Mouse (Mus musculus) midbrain, embryonic 11.5 days (tissue): ENCODE results near the gene Cyp1b1. TPM values are rescaled to one million over a fixed set of nuclear protein-coding genes. Genes with fewer than 3 reads are reported as not detected.
A peak's percentile ranks its signal among the peaks of the same experiment; 100 is the strongest.

Experiments used
- ATAC-seq: fragments of 200-750 bp; cut with Nextera tagmentation; 2 replicates; pipeline ENCODE4 v1.8.0; 2017; ENCODE audit warnings: moderate TSS enrichment, moderate library complexity; ENCODE audit not compliant: low FRiP score
- DNase-seq: peaks from one replicate; pipeline ENCODE4 v3.0.0; 2015; ENCODE audit warnings: low spot score; ENCODE audit errors: missing footprints
- H3K27ac ChIP-seq: fragments of 300-500 bp; sonication (generic); 2 replicates; pipeline ENCODE4 v1.5.1; 2014; ENCODE audit warnings: low read depth, low read length
- H3K27me3 ChIP-seq: fragments of 300-500 bp; sonication (generic); 2 replicates; pipeline ENCODE4 v1.6.1; 2014; ENCODE audit warnings: mild to moderate bottlenecking, low read length, moderate library complexity, mixed read lengths; ENCODE audit not compliant: control insufficient read depth, insufficient read depth
- H3K36me3 ChIP-seq: fragments of 300-500 bp; sonication (generic); 2 replicates; pipeline ENCODE4 v1.6.1; 2014; ENCODE audit warnings: mild to moderate bottlenecking, low read length, moderate library complexity, mixed read lengths; ENCODE audit not compliant: control insufficient read depth, insufficient read depth
- H3K4me1 ChIP-seq: fragments of 300-500 bp; sonication (generic); 2 replicates; pipeline ENCODE4 v1.6.1; 2014; ENCODE audit warnings: low read length; ENCODE audit not compliant: control insufficient read depth, insufficient read depth
- H3K4me2 ChIP-seq: fragments of 300-500 bp; sonication (generic); 2 replicates; pipeline ENCODE4 v1.6.1; 2014; ENCODE audit warnings: mild to moderate bottlenecking, moderate library complexity
- H3K4me3 ChIP-seq: fragments of 300-500 bp; sonication (generic); 2 replicates; pipeline ENCODE4 v1.5.1; 2014; ENCODE audit warnings: low read depth, low read length
- H3K9ac ChIP-seq: fragments of 300-500 bp; sonication (generic); 2 replicates; pipeline ENCODE4 v1.6.1; 2014; ENCODE audit warnings: low read length
- H3K9me3 ChIP-seq: fragments of 300-500 bp; sonication (generic); 2 replicates; pipeline ENCODE4 v1.6.1; 2016; ENCODE audit warnings: low read length; ENCODE audit not compliant: control insufficient read depth
- WGBS: fragments of 180-500 bp; shearing (Covaris S2); extraction: QIAGEN DNeasy Blood & Tissue Kit; methylation state at CpG from one replicate; pipeline ENCODE4 v1.1.7; 2014; 5-methylcytosine and 5-hydroxymethylcytosine counted together
- polyA plus RNA-seq: library from polyadenylated mRNA; unstranded; fragments of >200 nt; fragmentation: Nextera tagmentation; extraction: Ambion mirVana; gene quantifications from 2 replicates; pipeline ENCODE4 v1.2.1, GENCODE M21; 2014

Gene Cyp1b1
- polyA plus RNA-seq, 1 experiment from 2014 or later = 1.9 TPM

DNA sequence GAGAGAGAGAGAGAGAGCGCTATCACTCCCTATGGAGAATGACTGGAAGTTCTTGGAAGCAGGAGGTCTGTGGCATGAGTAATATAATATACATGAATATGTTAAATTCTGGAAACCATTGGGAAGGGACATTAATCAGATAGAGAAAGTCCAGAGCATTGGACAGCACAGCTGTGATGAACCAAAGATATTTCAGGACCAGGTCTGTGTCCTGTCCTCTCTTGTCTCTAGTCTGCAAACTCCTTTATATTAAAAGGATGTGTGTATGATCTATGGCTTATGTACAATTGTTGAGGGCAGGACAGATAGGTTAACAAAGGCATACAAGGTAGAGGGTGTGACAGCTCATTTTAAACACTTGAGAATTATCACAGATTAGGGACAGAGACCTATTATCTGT is 28.6 kb upstream of the Cyp1b1 start:
- DNase-seq (no peak), ATAC-seq (no peak)
- Histone ChIP-seq H3K4me1 (peaks cover 4% of the 10 kb centered on the region; the same call in 1 of the 2 replicates), H3K36me3 (no peaks in the 10 kb centered on the region), H3K9me3 (no peaks in the 10 kb centered on the region), H3K27ac (no peak overlapping the region), H3K4me2 (no peak overlapping the region), H3K9ac (no peak overlapping the region), H3K27me3 (no peaks in the 10 kb centered on the region), H3K4me3 (no peak overlapping the region)
- WGBS = 100% methylated on average over 1 of the region's 1 CpGs

DNA sequence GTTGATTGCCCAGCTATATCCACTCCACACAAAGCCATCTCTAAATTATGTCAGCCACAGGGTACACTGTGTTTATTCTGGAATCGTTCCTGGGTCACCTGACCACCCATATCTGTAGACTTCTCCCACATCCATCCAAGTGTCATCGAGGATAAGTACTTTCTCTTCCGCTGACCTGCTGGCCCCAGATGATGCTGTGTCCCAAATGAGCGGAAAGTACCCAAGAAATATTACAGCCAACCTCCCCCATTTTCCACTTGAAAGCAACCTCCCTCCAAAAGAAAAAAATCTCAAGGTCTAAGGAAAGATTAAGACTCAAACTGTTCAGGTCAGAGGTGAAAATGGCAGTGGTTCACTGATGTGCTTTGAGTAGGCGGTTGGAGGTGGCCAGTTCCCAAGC is 27.8 kb upstream of the Cyp1b1 start:
- Histone ChIP-seq H3K4me1 (peaks cover 7% of the 10 kb centered on the region; the same call in 1 of the 2 replicates), H3K9ac (no peak overlapping the region), H3K4me2 (no peak overlapping the region), H3K27ac (no peak overlapping the region), H3K9me3 (no peaks in the 10 kb centered on the region), H3K4me3 (no peak overlapping the region), H3K27me3 (no peaks in the 10 kb centered on the region), H3K36me3 (no peaks in the 10 kb centered on the region)
- DNase-seq = no peak
- 85% methylated on average over 5 of the region's 5 CpGs for WGBS
- ATAC-seq = no peak

DNA sequence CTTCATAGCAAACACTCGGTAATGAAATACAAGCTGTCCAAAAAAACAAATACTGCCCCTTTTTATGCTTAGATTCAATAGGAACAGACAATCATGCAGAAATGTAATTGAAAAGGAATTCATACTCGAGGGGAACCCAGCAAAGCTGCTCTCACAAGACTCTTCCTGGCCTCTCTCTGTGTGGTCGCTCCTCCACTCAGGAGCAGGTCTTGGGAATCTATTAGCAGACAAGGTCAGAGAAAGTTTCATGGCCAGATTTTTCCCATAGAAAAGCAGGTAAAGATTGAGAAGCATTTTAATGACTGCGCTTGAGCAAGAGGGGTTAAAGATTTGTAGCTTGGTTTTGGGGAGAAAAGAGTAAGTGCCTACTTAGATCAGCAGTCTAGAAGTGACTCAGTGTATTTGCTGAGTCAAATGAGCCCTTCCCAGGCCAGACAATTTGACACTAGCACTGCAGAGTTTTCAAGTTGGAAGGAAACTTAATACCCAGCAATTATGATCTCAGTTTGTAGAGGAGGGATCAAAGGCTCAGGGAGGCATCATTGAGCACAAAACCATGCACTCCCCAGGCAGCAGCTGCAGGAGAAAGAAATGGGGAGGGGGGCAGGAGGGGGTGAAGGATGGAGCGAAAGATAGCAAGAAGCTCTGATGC is 24.1 kb upstream of the Cyp1b1 start:
- no peak overlapping the region for H3K4me2 ChIP-seq
- 67% methylated on average over 5 of the region's 5 CpGs for WGBS
- 0 out of 2 replicates have a peak, but pooled peaks cover 3% of the 10 kb centered on the region for H3K4me1 ChIP-seq
- DNase-seq (no peak), ATAC-seq (no peak)
- H3K4me3 ChIP-seq = no peak overlapping the region
- H3K9me3 ChIP-seq = no peaks in the 10 kb centered on the region
- no peak overlapping the region for H3K27ac ChIP-seq
- no peaks in the 10 kb centered on the region for H3K36me3 ChIP-seq
- no peak overlapping the region for H3K9ac ChIP-seq
- no peaks in the 10 kb centered on the region for H3K27me3 ChIP-seq

DNA sequence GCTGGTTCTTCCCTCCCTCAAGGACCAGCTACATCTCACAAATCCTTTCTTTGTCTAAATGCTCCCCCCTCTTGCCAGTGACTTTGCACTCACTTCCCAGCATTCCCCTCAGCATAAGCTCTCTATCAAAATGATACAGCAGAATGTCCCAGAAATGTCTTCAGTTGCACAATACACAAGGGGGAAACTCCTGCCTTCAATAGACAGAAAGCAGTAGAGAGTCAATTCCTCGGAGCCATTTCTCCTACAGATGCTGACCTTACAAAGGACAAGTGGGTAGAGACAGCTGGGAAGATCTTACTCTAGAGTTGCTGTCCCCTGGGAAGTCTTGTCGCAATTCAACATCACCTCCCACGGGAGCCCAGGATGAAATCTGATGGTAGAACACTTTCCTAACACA is 22.7 kb upstream of the Cyp1b1 start:
- no peaks in the 10 kb centered on the region for H3K36me3 ChIP-seq
- no peaks in the 10 kb centered on the region for H3K9me3 ChIP-seq
- DNase-seq = no peak
- no peak overlapping the region for H3K9ac ChIP-seq
- ATAC-seq = no peak
- H3K4me2 ChIP-seq = no peak overlapping the region
- H3K27me3 ChIP-seq = no peaks in the 10 kb centered on the region
- H3K27ac ChIP-seq = no peak overlapping the region
- H3K4me1 ChIP-seq = peaks cover 13% of the 10 kb centered on the region
- H3K4me3 ChIP-seq = no peak overlapping the region
- 88% methylated on average over 3 of the region's 3 CpGs for WGBS

GRCm38 (mm10) chr17:79733039-79733438 is 18.2 kb upstream of the Cyp1b1 start:
- Histone ChIP-seq H3K9ac (no peak overlapping the region), H3K4me2 (no peak overlapping the region), H3K4me1 (peaks cover 12% of the 10 kb centered on the region), H3K27ac (no peak overlapping the region), H3K36me3 (no peaks in the 10 kb centered on the region), H3K27me3 (no peaks in the 10 kb centered on the region), H3K9me3 (no peaks in the 10 kb centered on the region), H3K4me3 (no peak overlapping the region)
- ATAC-seq (peak; percentile 50; the same call in 1 of the 2 replicates), DNase-seq (no peak)
- WGBS = 35% methylated on average over 4 of the region's 4 CpGs

- no peaks in the 10 kb centered on the region for H3K27me3 ChIP-seq
- no peaks in the 10 kb centered on the region for H3K36me3 ChIP-seq
- DNase-seq (peak; percentile 68), ATAC-seq (no peak)
- H3K9me3 ChIP-seq = no peaks in the 10 kb centered on the region
- no peak overlapping the region for H3K4me2 ChIP-seq
- 81% methylated on average over 8 of the region's 8 CpGs for WGBS
- peaks cover 12% of the 10 kb centered on the region for H3K4me1 ChIP-seq
- no peak overlapping the region for H3K9ac ChIP-seq
- no peak overlapping the region for H3K4me3 ChIP-seq
- no peak overlapping the region for H3K27ac ChIP-seq
These were observed 16.1 kb upstream of the Cyp1b1 start for GRCm38 (mm10) chr17:79730988-79731387.

DNA sequence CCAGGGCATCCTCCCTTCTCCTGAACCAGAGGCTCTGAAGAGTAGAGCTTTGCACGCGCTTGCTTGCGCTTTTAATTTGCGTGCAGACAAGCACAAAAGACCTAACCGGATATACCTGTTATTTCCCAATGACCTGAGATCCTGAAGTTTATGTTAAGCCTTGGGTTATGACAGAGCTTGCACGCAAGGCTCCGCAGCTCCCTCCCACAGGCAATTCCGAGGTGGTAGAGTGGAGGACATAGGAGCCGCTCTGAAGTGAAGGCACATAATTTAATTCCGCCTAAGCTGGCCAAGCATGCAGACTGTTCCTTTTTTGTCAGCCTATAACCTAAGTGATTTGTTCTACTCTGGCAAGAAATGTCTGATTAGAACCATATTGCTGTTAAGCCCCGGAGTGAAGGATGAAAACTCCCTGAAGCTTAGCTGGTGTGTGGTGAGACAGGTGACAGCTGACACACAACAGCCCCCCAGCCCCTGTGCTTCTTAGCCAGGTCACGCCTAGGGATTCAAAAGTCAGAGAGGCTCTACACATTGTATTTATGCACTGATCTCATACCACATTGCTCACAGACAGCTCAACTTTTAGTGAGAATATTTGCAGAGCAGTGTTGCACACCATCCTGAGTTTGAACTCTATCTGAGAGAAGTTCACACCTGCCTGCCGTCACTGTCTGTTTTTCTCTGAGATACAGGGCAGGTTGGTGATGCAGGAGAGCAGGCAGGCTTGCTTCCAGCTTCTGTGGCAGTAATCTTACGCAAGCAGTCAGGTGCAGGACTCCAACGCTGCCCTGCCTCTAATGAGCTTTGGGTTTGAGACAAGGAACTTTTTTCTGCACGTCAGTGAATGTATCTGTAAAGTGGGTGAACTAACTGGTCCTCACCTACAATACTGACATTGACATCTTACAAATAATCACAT is 14.0 kb upstream of the Cyp1b1 start:
- no peaks in the 10 kb centered on the region for H3K36me3 ChIP-seq
- H3K9me3 ChIP-seq = no peaks in the 10 kb centered on the region
- H3K4me3 ChIP-seq = no peak overlapping the region
- no peak for DNase-seq
- H3K4me2 ChIP-seq = 0 out of 2 replicates have a peak overlapping the region, but pooled peaks have one; percentile 2
- no peak overlapping the region for H3K27ac ChIP-seq
- H3K9ac ChIP-seq = no peak overlapping the region
- no peak for ATAC-seq
- WGBS = 36% methylated on average over 16 of the region's 16 CpGs
- no peaks in the 10 kb centered on the region for H3K27me3 ChIP-seq
- peaks cover 12% of the 10 kb centered on the region for H3K4me1 ChIP-seq

GRCm38 (mm10) chr17:79728053-79728584 is 13.3 kb upstream of the Cyp1b1 start:
- WGBS = 36% methylated on average over 14 of the region's 14 CpGs
- no peaks in the 10 kb centered on the region for H3K9me3 ChIP-seq
- H3K4me3 ChIP-seq = no peak overlapping the region
- no peak for ATAC-seq
- peaks cover 6% of the 10 kb centered on the region for H3K4me1 ChIP-seq
- 0 out of 2 replicates have a peak overlapping the region, but pooled peaks have one; percentile 2 for H3K4me2 ChIP-seq
- H3K27ac ChIP-seq = no peak overlapping the region
- H3K27me3 ChIP-seq = no peaks in the 10 kb centered on the region
- peak; percentile 83 for DNase-seq
- no peak overlapping the region for H3K9ac ChIP-seq
- no peaks in the 10 kb centered on the region for H3K36me3 ChIP-seq

DNA sequence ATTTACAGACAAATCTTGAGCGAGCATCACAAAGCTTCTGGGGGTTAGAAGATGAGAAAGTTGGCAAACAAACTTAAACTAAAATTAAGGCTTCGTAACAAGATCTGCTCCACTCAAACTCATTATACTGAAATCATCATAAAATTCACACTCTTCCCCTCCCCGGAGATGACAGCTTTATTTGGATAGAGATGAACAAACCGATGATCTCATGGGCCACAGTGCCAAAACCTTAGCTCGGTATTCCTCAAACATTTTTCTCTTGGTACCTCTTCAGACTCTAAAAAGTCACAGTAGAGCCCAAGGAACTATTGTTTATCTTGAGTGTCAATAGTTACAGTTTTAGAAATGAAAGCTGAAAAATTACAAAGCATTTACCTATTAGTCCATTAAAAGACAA is 11.8 kb upstream of the Cyp1b1 start:
- Histone ChIP-seq H3K36me3 (no peaks in the 10 kb centered on the region), H3K27ac (no peak overlapping the region), H3K9me3 (no peaks in the 10 kb centered on the region), H3K27me3 (no peaks in the 10 kb centered on the region), H3K4me1 (peaks cover 2% of the 10 kb centered on the region), H3K9ac (no peak overlapping the region), H3K4me2 (no peak overlapping the region), H3K4me3 (no peak overlapping the region)
- no peak for DNase-seq
- WGBS = 86% methylated on average over 5 of the region's 5 CpGs
- ATAC-seq = no peak
